In the genomic region with DNA sequence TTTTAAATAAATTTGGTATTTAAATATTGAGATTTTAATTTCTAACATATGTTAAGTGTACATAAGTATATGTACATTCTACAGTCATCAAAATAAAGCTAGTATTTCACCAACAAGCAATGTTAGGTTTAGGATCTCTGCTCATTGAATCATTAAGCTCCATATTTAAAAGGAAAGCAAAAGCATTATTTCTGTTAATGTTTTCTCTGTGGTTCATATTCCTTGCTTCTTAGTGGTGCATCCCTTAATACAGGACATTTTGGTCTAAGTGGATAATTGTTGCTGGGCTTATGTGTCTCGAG, we compare ENCODE assay signal across 8 mouse cellular contexts. TPM values are rescaled to one million over a fixed set of nuclear protein-coding genes. Genes with fewer than 3 reads are reported as not detected.
DNase-seq lines count a peak whose midpoint lies in the region; ATAC-seq and TF ChIP-seq lines count a peak whose summit lies in the region.

No protein-coding gene starts in this region.

- no peaks in the 10 kb centered on the region for H3K9me3 ChIP-seq in heart, embryonic 15.5 days (replicated peaks)
- H3K9me3 ChIP-seq in embryonic facial prominence, embryonic 13.5 days = no peaks in the 10 kb centered on the region
- no peaks in the 10 kb centered on the region for H3K9me3 ChIP-seq in limb, embryonic 14.5 days (ENCODE audit: control insufficient read depth, low read length)

- no peak for ATAC-seq in heart, embryonic 15.5 days (replicated peaks; ENCODE audit: insufficient number of reproducible peaks, insufficient read depth, low FRiP score, low read depth)
- ATAC-seq in embryonic facial prominence, embryonic 13.5 days (ENCODE audit: insufficient number of reproducible peaks, insufficient read depth, low FRiP score, low TSS enrichment, low read depth) = no peak
- ATAC-seq in limb, embryonic 14.5 days (ENCODE audit: low FRiP score, low read depth) = no peak
- ATAC-seq in megakaryocyte progenitor cell, adult 5-6 weeks (replicated peaks; ENCODE audit: poor library complexity) = no peak

- H3K4me3 ChIP-seq in heart, embryonic 15.5 days = peak overlapping the region; percentile 94; the same call in 1 of the 2 replicates
- H3K4me3 ChIP-seq in embryonic facial prominence, embryonic 13.5 days = 0 out of 2 replicates have a peak overlapping the region, but pooled peaks have one; percentile 91
- H3K4me3 ChIP-seq in limb, embryonic 14.5 days (replicated peaks; ENCODE audit: low read length) = peak overlapping the region; percentile 86

- no peak for DNase-seq in heart, adult 11 months
- DNase-seq in 3T3-L1 (ENCODE audit: low read depth, low spot score) = peak; percentile 23
- DNase-seq in limb, embryonic 14.5 days (ENCODE audit: low spot score) = no peak
- DNase-seq in cerebellum, adult 8-10 months = no peak
- no peak for DNase-seq in kidney, adult 9 months

- no peak for TF ChIP-seq POLR2A in limb, embryonic 14.5 days (IDR thresholded peaks at IDR 0.05; ENCODE audit: borderline replicate concordance, extremely low read depth, insufficient read depth, insufficient read length)

- H3K4me1 ChIP-seq in heart, embryonic 15.5 days (replicated peaks) = peaks cover 19% of the 10 kb centered on the region
- peaks cover 19% of the 10 kb centered on the region for H3K4me1 ChIP-seq in embryonic facial prominence, embryonic 13.5 days
- peaks cover 11% of the 10 kb centered on the region for H3K4me1 ChIP-seq in limb, embryonic 14.5 days (ENCODE audit: control insufficient read depth, insufficient read depth, low read length)

- peak overlapping the region; percentile 87; the same call in 1 of the 2 replicates for H3K4me2 ChIP-seq in heart, embryonic 15.5 days
- peak overlapping the region; percentile 92; the same call in 1 of the 2 replicates for H3K4me2 ChIP-seq in embryonic facial prominence, embryonic 13.5 days
- H3K4me2 ChIP-seq in limb, embryonic 14.5 days (replicated peaks; ENCODE audit: low read depth, low read length, severe bottlenecking) = peak overlapping the region; percentile 90; the same call in 1 of the 2 replicates

- no peaks in the 10 kb centered on the region for H3K27me3 ChIP-seq in heart, embryonic 15.5 days
- no peaks in the 10 kb centered on the region for H3K27me3 ChIP-seq in embryonic facial prominence, embryonic 13.5 days
- H3K27me3 ChIP-seq in limb, embryonic 14.5 days (ENCODE audit: control insufficient read depth, insufficient read depth, low read length) = no peaks in the 10 kb centered on the region

- H3K27ac ChIP-seq in heart, embryonic 15.5 days = no peak overlapping the region
- H3K27ac ChIP-seq in embryonic facial prominence, embryonic 13.5 days = no peak overlapping the region
- H3K27ac ChIP-seq in limb, embryonic 14.5 days (replicated peaks; ENCODE audit: low read depth, low read length) = no peak overlapping the region

- H3K9ac ChIP-seq in heart, embryonic 15.5 days = no peak overlapping the region
- no peak overlapping the region for H3K9ac ChIP-seq in embryonic facial prominence, embryonic 13.5 days
- H3K9ac ChIP-seq in limb, embryonic 14.5 days (ENCODE audit: low read depth, low read length, severe bottlenecking) = no peak overlapping the region

- 82% methylated on average over 1 of the region's 1 CpGs for WGBS in heart, embryonic 15.5 days
- WGBS in embryonic facial prominence, embryonic 13.5 days = 70% methylated on average over 1 of the region's 1 CpGs
- 92% methylated on average over 1 of the region's 1 CpGs for WGBS in limb, embryonic 14.5 days

- no peaks in the 10 kb centered on the region for H3K36me3 ChIP-seq in heart, embryonic 15.5 days
- H3K36me3 ChIP-seq in embryonic facial prominence, embryonic 13.5 days = no peaks in the 10 kb centered on the region
- H3K36me3 ChIP-seq in limb, embryonic 14.5 days (ENCODE audit: control insufficient read depth, insufficient read depth, low read length) = no peaks in the 10 kb centered on the region

RNA-seq across cellular contexts. Expression of gene Med15, which starts 9.4 kb away (rescaled TPM):
- 25.6 and 37.2 TPM in 2 replicates for polyA plus RNA-seq in heart, embryonic 15.5 days (2015; fragmentation: Nextera tagmentation; extraction: Ambion mirVana)
- polyA plus RNA-seq in embryonic facial prominence, embryonic 13.5 days (2015; fragmentation: Nextera tagmentation; extraction: Ambion mirVana) = 53.3 and 56.4 TPM in 2 replicates
- polyA plus RNA-seq in limb, embryonic 14.5 days (2012; rRNA removed) = 84.6 and 121 TPM in 2 replicates
- polyA plus RNA-seq in limb, embryonic 14.5 days (2014; fragmentation: Nextera tagmentation; extraction: Ambion mirVana) = 41.6 and 44.0 TPM in 2 replicates
- total RNA-seq in megakaryocyte progenitor cell, adult 5-6 weeks (2015) = 42.7 and 43.0 TPM in 2 replicates
- total RNA-seq in megakaryocyte progenitor cell, adult 5-6 weeks (2017) = 15.5 and 26.5 TPM in 2 replicates

RNA-seq across cellular contexts. Expression of gene Klhl22, which starts 36.1 kb away (rescaled TPM):
- polyA plus RNA-seq in heart, embryonic 15.5 days (2015; fragmentation: Nextera tagmentation; extraction: Ambion mirVana) = 33.0 and 45.7 TPM in 2 replicates
- 88.8 and 97.7 TPM in 2 replicates for polyA plus RNA-seq in embryonic facial prominence, embryonic 13.5 days (2015; fragmentation: Nextera tagmentation; extraction: Ambion mirVana)
- polyA plus RNA-seq in limb, embryonic 14.5 days (2012; rRNA removed) = 124 and 176 TPM in 2 replicates
- polyA plus RNA-seq in limb, embryonic 14.5 days (2014; fragmentation: Nextera tagmentation; extraction: Ambion mirVana) = 87.2 and 101 TPM in 2 replicates
- 7.5 and 10.6 TPM in 2 replicates for total RNA-seq in megakaryocyte progenitor cell, adult 5-6 weeks (2015)
- total RNA-seq in megakaryocyte progenitor cell, adult 5-6 weeks (2017) = 12.8 and 34.6 TPM in 2 replicates
